Comparison of ENCODE assay signal across 8 mouse cellular contexts in the genomic region with DNA sequence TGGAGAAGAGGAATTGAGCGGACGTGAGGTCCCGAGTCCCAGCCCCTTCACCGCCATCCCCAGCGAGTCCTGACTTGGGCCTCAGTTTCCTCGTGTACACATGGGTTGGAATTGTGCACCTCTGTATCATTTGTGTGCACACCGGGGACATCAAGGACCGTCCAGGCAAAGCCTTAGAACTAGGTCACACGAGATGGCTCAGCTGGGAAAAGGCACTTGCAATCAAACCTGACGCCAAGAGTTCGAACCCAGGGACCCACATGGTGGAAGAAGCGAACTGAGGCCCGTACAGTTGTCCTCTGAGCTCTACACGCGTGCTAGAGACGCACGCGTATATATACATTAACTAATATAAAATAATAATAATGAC. TPM values are rescaled to one million over a fixed set of nuclear protein-coding genes. Genes with fewer than 3 reads are reported as not detected.
DNase-seq lines count a peak whose midpoint lies in the region; ATAC-seq and TF ChIP-seq lines count a peak whose summit lies in the region.

No protein-coding gene starts in this region.

- DNase-seq in layer of hippocampus, adult 2 months (ENCODE audit: low spot score in 2 of 2) = no peak
- no peak for DNase-seq in layer of hippocampus, adult 11-12 months (ENCODE audit: low spot score)
- DNase-seq in hindbrain, postnatal 0 days (ENCODE audit: low spot score) = no peak
- no peak for DNase-seq in adrenal gland, adult (ENCODE audit: inconsistent age in 2 of 2, low spot score in 1 of 2)
- no peak for DNase-seq in yolk sac, embryonic 10.5 days (ENCODE audit: low spot score)
- DNase-seq in cerebellum, adult 11-12 months = no peak

- no peaks in the 10 kb centered on the region for H3K9me3 ChIP-seq in hindbrain, postnatal 0 days (ENCODE audit: low read length)
- H3K9me3 ChIP-seq in neural tube, embryonic 12.5 days = no peaks in the 10 kb centered on the region

- peak overlapping the region; percentile 86; the same call in 1 of the 2 replicates for H3K27ac ChIP-seq in layer of hippocampus, adult 2 months
- H3K27ac ChIP-seq in cortical plate, adult 2 months (ENCODE audit: insufficient read depth, low read length) = no peak overlapping the region
- peak overlapping the region; percentile 83 for H3K27ac ChIP-seq in hindbrain, postnatal 0 days
- H3K27ac ChIP-seq in neural tube, embryonic 12.5 days = no peak overlapping the region

- H3K27me3 ChIP-seq in hindbrain, postnatal 0 days (ENCODE audit: insufficient read depth, low read length) = no peaks in the 10 kb centered on the region
- H3K27me3 ChIP-seq in neural tube, embryonic 12.5 days (replicated peaks) = no peaks in the 10 kb centered on the region

- TF ChIP-seq POLR2A in cortical plate, adult 2 months (IDR thresholded peaks at IDR 0.05; ENCODE audit: extremely low read depth, insufficient read depth, low read length) = no peak

- H3K36me3 ChIP-seq in hindbrain, postnatal 0 days (ENCODE audit: insufficient read depth, low read length) = no peaks in the 10 kb centered on the region
- no peaks in the 10 kb centered on the region for H3K36me3 ChIP-seq in neural tube, embryonic 12.5 days

- peak overlapping the region; percentile 78 for H3K9ac ChIP-seq in hindbrain, postnatal 0 days (replicated peaks; ENCODE audit: low read length)
- H3K9ac ChIP-seq in neural tube, embryonic 12.5 days = peak overlapping the region; percentile 75

- H3K4me1 ChIP-seq in cortical plate, adult 2 months (ENCODE audit: control insufficient read depth, insufficient read depth, low read length) = peaks cover 2% of the 10 kb centered on the region; the same call in 1 of the 2 replicates
- H3K4me1 ChIP-seq in hindbrain, postnatal 0 days (ENCODE audit: insufficient read depth, low read length) = peaks cover 11% of the 10 kb centered on the region; the same call in 1 of the 2 replicates
- peaks cover 17% of the 10 kb centered on the region for H3K4me1 ChIP-seq in neural tube, embryonic 12.5 days

- H3K4me2 ChIP-seq in hindbrain, postnatal 0 days (ENCODE audit: low read depth, low read length) = peak overlapping the region; percentile 88
- peak overlapping the region; percentile 91 for H3K4me2 ChIP-seq in neural tube, embryonic 12.5 days (replicated peaks)

- H3K4me3 ChIP-seq in layer of hippocampus, adult 2 months = peak overlapping the region; percentile 96
- H3K4me3 ChIP-seq in cortical plate, adult 2 months (ENCODE audit: insufficient read depth, low read length) = peak overlapping the region; percentile 59
- H3K4me3 ChIP-seq in hindbrain, postnatal 0 days (ENCODE audit: low read length) = peak overlapping the region; percentile 76
- H3K4me3 ChIP-seq in neural tube, embryonic 12.5 days = peak overlapping the region; percentile 76

- WGBS in hindbrain, postnatal 0 days = 4% methylated on average over 18 of the region's 18 CpGs
- WGBS in neural tube, embryonic 12.5 days = 7% methylated on average over 18 of the region's 18 CpGs

- TF ChIP-seq CTCF in layer of hippocampus, adult 2 months (conservative IDR thresholded peaks at IDR 0.05) = no peak
- TF ChIP-seq CTCF in cortical plate, adult 2 months (IDR thresholded peaks at IDR 0.05; ENCODE audit: extremely low read depth, insufficient read depth, low read length) = no peak
- no peak for TF ChIP-seq CTCF in hindbrain, postnatal 0 days (IDR thresholded peaks at IDR 0.05; ENCODE audit: low read depth)

- no peak for ATAC-seq in hindbrain, postnatal 0 days
- no peak; the same call in 1 of the 2 replicates for ATAC-seq in neural tube, embryonic 12.5 days (ENCODE audit: low FRiP score, low read depth)

RNA-seq across cellular contexts. Expression of a gene that starts 0.6 kb away (rescaled TPM):
- total RNA-seq in layer of hippocampus, adult 2 months (2021) = 1 to 10 TPM; 6.0 to 6.9 TPM
- polyA plus RNA-seq in cortical plate, adult 2 months (2012; rRNA removed) = 7.6 and 7.9 TPM in 2 replicates
- 18.8 and 22.4 TPM in 2 replicates for total RNA-seq in hindbrain, postnatal 0 days (2014; rRNA removed)
- polyA plus RNA-seq in hindbrain, postnatal 0 days (2015; fragmentation: Nextera tagmentation; extraction: Ambion mirVana) = 3.8 and 4.3 TPM in 2 replicates
- 4.6 and 5.7 TPM in 2 replicates for polyA plus RNA-seq in neural tube, embryonic 12.5 days (2016; fragmentation: Nextera tagmentation; extraction: Ambion mirVana)

RNA-seq across cellular contexts. Expression of a gene that starts 0.6 kb away (rescaled TPM):
- 10 to 100 TPM; 17.2 to 20.7 TPM for total RNA-seq in layer of hippocampus, adult 2 months (2021)
- polyA plus RNA-seq in cortical plate, adult 2 months (2012; rRNA removed) = 22.6 TPM in 2 replicates
- 26.4 and 46.5 TPM in 2 replicates for total RNA-seq in hindbrain, postnatal 0 days (2014; rRNA removed)
- polyA plus RNA-seq in hindbrain, postnatal 0 days (2015; fragmentation: Nextera tagmentation; extraction: Ambion mirVana) = 42.8 and 44.3 TPM in 2 replicates
- polyA plus RNA-seq in neural tube, embryonic 12.5 days (2016; fragmentation: Nextera tagmentation; extraction: Ambion mirVana) = 50.6 and 51.0 TPM in 2 replicates

RNA-seq across cellular contexts. Expression of a gene that starts 10.0 kb away (rescaled TPM):
- total RNA-seq in layer of hippocampus, adult 2 months (2021) = under 1 TPM; 0.38 to 0.71 TPM
- polyA plus RNA-seq in cortical plate, adult 2 months (2012; rRNA removed) = 0.98 and 1.1 TPM in 2 replicates
- 1.9 and 4.4 TPM in 2 replicates for total RNA-seq in hindbrain, postnatal 0 days (2014; rRNA removed)
- 1.3 TPM in 2 replicates for polyA plus RNA-seq in hindbrain, postnatal 0 days (2015; fragmentation: Nextera tagmentation; extraction: Ambion mirVana)
- polyA plus RNA-seq in neural tube, embryonic 12.5 days (2016; fragmentation: Nextera tagmentation; extraction: Ambion mirVana) = 0.11 and 0.19 TPM in 2 replicates

RNA-seq across cellular contexts. Expression of a gene that starts 44.5 kb away (rescaled TPM):
- under 1 TPM; 0.10 to 0.38 TPM for total RNA-seq in layer of hippocampus, adult 2 months (2021)
- 0.06 and 0.23 TPM in 2 replicates for polyA plus RNA-seq in cortical plate, adult 2 months (2012; rRNA removed)
- 0.61 and 1.3 TPM in 2 replicates for total RNA-seq in hindbrain, postnatal 0 days (2014; rRNA removed)
- 2.0 and 2.3 TPM in 2 replicates for polyA plus RNA-seq in hindbrain, postnatal 0 days (2015; fragmentation: Nextera tagmentation; extraction: Ambion mirVana)
- 1.2 and 1.6 TPM in 2 replicates for polyA plus RNA-seq in neural tube, embryonic 12.5 days (2016; fragmentation: Nextera tagmentation; extraction: Ambion mirVana)

RNA-seq across cellular contexts. Expression of a gene that starts 49.0 kb away (rescaled TPM):
- 10 to 100 TPM; 92.9 to 99.6 TPM for total RNA-seq in layer of hippocampus, adult 2 months (2021)
- 52.0 and 55.4 TPM in 2 replicates for polyA plus RNA-seq in cortical plate, adult 2 months (2012; rRNA removed)
- 60.3 and 60.5 TPM in 2 replicates for total RNA-seq in hindbrain, postnatal 0 days (2014; rRNA removed)
- polyA plus RNA-seq in hindbrain, postnatal 0 days (2015; fragmentation: Nextera tagmentation; extraction: Ambion mirVana) = 16.2 and 18.1 TPM in 2 replicates
- 19.9 and 21.7 TPM in 2 replicates for polyA plus RNA-seq in neural tube, embryonic 12.5 days (2016; fragmentation: Nextera tagmentation; extraction: Ambion mirVana)

Comparison
In these comparisons a context has a peak if more than half of its experiments do, and no peak if none do; other contexts are left out.
1. H3K27ac ChIP-seq: peak in layer of hippocampus, adult 2 months (single experiment) and hindbrain, postnatal 0 days (single experiment); none in cortical plate, adult 2 months (single experiment) and neural tube, embryonic 12.5 days (single experiment).
2. Peak in every context shown above with its lines, with median percentiles within 50 percentile points of each other: H3K4me3 ChIP-seq.